Mouse (Mus musculus) neural tube, embryonic 12.5 days (tissue): ENCODE measurements around the gene Rtl5. TPM values are rescaled to one million over a fixed set of nuclear protein-coding genes. Genes with fewer than 3 reads are reported as not detected.

Experiments
- ATAC-seq: fragments of 200-750 bp; cut with Nextera tagmentation; 2 replicates; pipeline ENCODE4 v1.8.0; 2017; ENCODE audit warnings: low read depth, mild to moderate bottlenecking, moderate TSS enrichment, moderate library complexity; ENCODE audit not compliant: low FRiP score
- H3K27ac ChIP-seq: fragments of 300-500 bp; sonication (generic); 2 replicates; pipeline ENCODE4 v1.5.1; 2016
- H3K27me3 ChIP-seq: fragments of 300-500 bp; sonication (generic); replicated peaks from 2 replicates; pipeline ENCODE4 v1.6.1; 2016; ENCODE audit warnings: mild to moderate bottlenecking
- H3K36me3 ChIP-seq: fragments of 300-500 bp; sonication (generic); 2 replicates; pipeline ENCODE4 v1.6.1; 2016; ENCODE audit warnings: mild to moderate bottlenecking
- H3K4me1 ChIP-seq: fragments of 300-500 bp; sonication (generic); 2 replicates; pipeline ENCODE4 v1.6.1; 2016
- H3K4me2 ChIP-seq: fragments of 300-500 bp; sonication (generic); replicated peaks from 2 replicates; pipeline ENCODE4 v1.6.1; 2016; ENCODE audit warnings: mild to moderate bottlenecking
- H3K4me3 ChIP-seq: fragments of 300-500 bp; sonication (generic); 2 replicates; pipeline ENCODE4 v1.5.1; 2016
- H3K9ac ChIP-seq: fragments of 300-500 bp; sonication (generic); 2 replicates; pipeline ENCODE4 v1.6.1; 2016; ENCODE audit warnings: mild to moderate bottlenecking
- H3K9me3 ChIP-seq: fragments of 300-500 bp; sonication (generic); 2 replicates; pipeline ENCODE4 v1.6.1; 2016; ENCODE audit warnings: mild to moderate bottlenecking
- WGBS: fragments of 180-500 bp; shearing (Covaris S2); methylation state at CpG from one replicate; pipeline ENCODE4 v1.1.7; 2016; 5-methylcytosine and 5-hydroxymethylcytosine counted together
- polyA plus RNA-seq: library from polyadenylated mRNA; unstranded; fragments of >200 nt; fragmentation: Nextera tagmentation; extraction: Ambion mirVana; gene quantifications from 2 replicates; pipeline ENCODE4 v1.2.1, GENCODE M21; 2016

The Rtl5 gene
- polyA plus RNA-seq, 1 experiment from 2014 or later, result 4.3 TPM

DNA sequence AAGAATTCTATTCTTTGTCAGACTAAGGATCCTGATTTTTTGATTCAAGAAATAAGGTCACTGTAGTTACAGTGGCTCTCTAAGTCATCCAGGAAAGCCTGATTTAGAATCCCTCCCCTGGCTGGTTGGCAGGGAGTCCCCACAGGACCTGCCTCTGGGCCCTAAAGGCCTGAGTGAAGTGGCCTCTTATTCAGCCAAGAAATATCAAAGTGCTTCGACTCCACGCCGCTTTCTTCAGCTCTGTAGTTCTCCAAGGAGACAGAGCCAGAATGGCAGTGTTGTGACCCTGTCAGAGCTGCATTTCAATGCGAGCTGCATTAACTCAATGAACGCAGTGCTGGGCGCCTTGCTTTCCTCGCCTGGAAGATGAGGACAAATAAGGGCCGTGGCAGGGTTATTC lies 38.7 kb downstream of the Rtl5 start:
- H3K27ac ChIP-seq, result no peak overlapping the region
- no peak for ATAC-seq
- no peaks in the 10 kb centered on the region; the same call in 1 of the 2 replicates for H3K27me3 ChIP-seq
- H3K4me1 ChIP-seq, result no peaks in the 10 kb centered on the region
- H3K36me3 ChIP-seq, result no peaks in the 10 kb centered on the region
- no peak overlapping the region for H3K9ac ChIP-seq
- no peak overlapping the region for H3K4me2 ChIP-seq
- 60% methylated on average over 8 of the region's 8 CpGs for WGBS
- no peak overlapping the region for H3K4me3 ChIP-seq
- no peaks in the 10 kb centered on the region for H3K9me3 ChIP-seq

GRCm38 (mm10) chrX:102031851-102032250 lies 39.3 kb downstream of the Rtl5 start:
- WGBS, result 65% methylated on average over 6 of the region's 6 CpGs
- Histone ChIP-seq H3K9me3 (no peaks in the 10 kb centered on the region), H3K36me3 (no peaks in the 10 kb centered on the region), H3K27me3 (no peaks in the 10 kb centered on the region; the same call in 1 of the 2 replicates), H3K4me1 (no peaks in the 10 kb centered on the region), H3K9ac (no peak overlapping the region), H3K4me2 (no peak overlapping the region), H3K27ac (no peak overlapping the region), H3K4me3 (no peak overlapping the region)
- ATAC-seq, result no peak

GRCm38 (mm10) chrX:102024976-102025375 lies 46.1 kb downstream of the Rtl5 start:
- Histone ChIP-seq H3K9ac (no peak overlapping the region), H3K27me3 (no peaks in the 10 kb centered on the region; the same call in 1 of the 2 replicates)

GRCm38 (mm10) chrX:102019471-102020240 lies 51.4 kb downstream of the Rtl5 start:
- Histone ChIP-seq H3K27ac (no peak overlapping the region), H3K4me3 (no peak overlapping the region), H3K4me1 (no peaks in the 10 kb centered on the region), H3K9me3 (no peaks in the 10 kb centered on the region), H3K36me3 (no peaks in the 10 kb centered on the region), H3K27me3 (no peaks in the 10 kb centered on the region; the same call in 1 of the 2 replicates), H3K9ac (no peak overlapping the region), H3K4me2 (no peak overlapping the region)
- no peak for ATAC-seq
- 83% methylated on average over 7 of the region's 7 CpGs for WGBS

More at GRCm38 (mm10) chrX:102024976-102025375, 46.1 kb downstream of the Rtl5 start:
- no peak for ATAC-seq
- 79% methylated on average over 3 of the region's 3 CpGs for WGBS
- Histone ChIP-seq H3K27ac (no peak overlapping the region), H3K4me2 (no peak overlapping the region), H3K4me3 (no peak overlapping the region), H3K4me1 (no peaks in the 10 kb centered on the region), H3K36me3 (no peaks in the 10 kb centered on the region), H3K9me3 (no peaks in the 10 kb centered on the region)

GRCm38 (mm10) chrX:102018890-102019289 lies 52.2 kb downstream of the Rtl5 start:
- Histone ChIP-seq H3K9me3 (no peaks in the 10 kb centered on the region), H3K9ac (no peak overlapping the region), H3K4me1 (no peaks in the 10 kb centered on the region), H3K27me3 (no peaks in the 10 kb centered on the region; the same call in 1 of the 2 replicates), H3K27ac (no peak overlapping the region), H3K36me3 (no peaks in the 10 kb centered on the region), H3K4me3 (no peak overlapping the region), H3K4me2 (no peak overlapping the region)
- 42% methylated on average over 3 of the region's 3 CpGs for WGBS
- no peak for ATAC-seq

DNA sequence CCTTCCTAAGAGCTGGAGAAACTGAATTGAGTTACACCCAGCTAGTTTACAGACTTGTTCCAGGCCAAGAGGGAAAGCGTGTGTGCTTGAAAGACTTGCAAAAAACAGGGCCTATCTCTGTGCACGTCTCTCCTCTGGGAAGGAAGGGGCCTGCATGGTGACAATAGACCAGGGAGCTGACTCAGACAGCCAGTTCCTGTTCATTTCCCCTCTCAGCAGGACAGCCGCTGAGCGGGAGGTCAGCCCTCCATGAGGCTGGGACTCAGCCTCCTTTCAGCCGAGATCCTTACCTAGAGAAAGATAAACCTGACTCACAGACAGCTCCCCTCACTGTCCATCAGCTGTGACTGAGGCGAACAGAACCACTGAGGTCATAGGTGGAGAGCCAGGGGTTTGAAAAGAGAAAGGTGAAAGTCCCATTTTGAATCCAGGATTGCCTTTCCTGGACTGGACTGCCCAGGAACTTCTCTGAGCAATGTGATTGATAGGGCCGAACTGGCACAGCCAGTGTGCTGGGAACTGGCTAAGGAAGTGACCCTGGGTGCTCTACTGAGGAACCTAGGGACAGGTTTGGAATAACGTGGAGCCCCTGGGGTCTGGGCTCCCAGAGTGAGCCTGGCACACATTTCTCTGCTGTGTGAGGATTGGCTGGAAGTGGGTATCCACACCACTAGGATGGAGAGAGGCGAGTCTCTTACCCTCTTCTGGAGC lies 53.7 kb downstream of the Rtl5 start:
- H3K27ac ChIP-seq, result no peak overlapping the region
- H3K4me3 ChIP-seq, result no peak overlapping the region
- H3K27me3 ChIP-seq, result no peaks in the 10 kb centered on the region; the same call in 1 of the 2 replicates
- no peak for ATAC-seq
- WGBS, result 51% methylated on average over 9 of the region's 9 CpGs
- H3K4me1 ChIP-seq, result no peaks in the 10 kb centered on the region
- H3K9me3 ChIP-seq, result no peaks in the 10 kb centered on the region
- no peak overlapping the region for H3K9ac ChIP-seq
- no peak overlapping the region for H3K4me2 ChIP-seq
- H3K36me3 ChIP-seq, result no peaks in the 10 kb centered on the region

Other genes with a start within 250 kb of the Rtl5 start
- 6.3 and 7.9 TPM in 2 replicates for gene Nhsl2, start 221.9 kb downstream of the Rtl5 start, polyA plus RNA-seq
- gene Pin4, start 48.1 kb upstream of the Rtl5 start, polyA plus RNA-seq, result 84.1 and 91.2 TPM in 2 replicates
- gene Ercc6l, start 85.8 kb upstream of the Rtl5 start, polyA plus RNA-seq, result 8.7 and 8.8 TPM in 2 replicates
- gene Rps4x, start 118.1 kb upstream of the Rtl5 start, polyA plus RNA-seq, result 429 and 461 TPM in 2 replicates
- 3.9 and 7.2 TPM in 2 replicates for gene Cited1, start 180.9 kb upstream of the Rtl5 start, polyA plus RNA-seq